ENCODE assay signal across 18 mouse cellular contexts in genomic region chr7:96859684-96860083, GRCm38 (mm10).
A peak's percentile ranks its signal among the peaks of the same experiment; 100 is the strongest.
DNase-seq lines count a peak whose midpoint lies in the region; ATAC-seq lines count a peak whose summit lies in the region.
"Had no signal": no experiment of that assay in that cellular context is flagged by ENCODE, and none has a peak within 500 bp of the region (broad histone marks: within the 10 kb centered on the region; RNA-seq: fewer than 3 reads in every experiment).

No protein-coding gene starts in this region.

- 0 out of 2 replicates have a peak overlapping the region, but pooled peaks have one; percentile 9 for H3K27ac ChIP-seq in forebrain, embryonic 15.5 days (replicated peaks)
- no peak overlapping the region for H3K27ac ChIP-seq in forebrain, embryonic 11.5 days (ENCODE audit: low read depth, low read length)
- peak overlapping the region; percentile 48; the same call in 1 of the 2 replicates for H3K27ac ChIP-seq in hindbrain, embryonic 12.5 days
- H3K27ac ChIP-seq in hindbrain, embryonic 10.5 days: no peak overlapping the region
- no peak overlapping the region; the same call in 1 of the 2 replicates for H3K27ac ChIP-seq in midbrain, embryonic 16.5 days (ENCODE audit: low read length)
- no peak overlapping the region for H3K27ac ChIP-seq in midbrain, embryonic 15.5 days
- H3K27ac ChIP-seq in hindbrain, embryonic 13.5 days: 0 out of 2 replicates have a peak overlapping the region, but pooled peaks have one; percentile 60
- H3K27ac ChIP-seq: heart, adult 2 months had no signal

- WGBS in forebrain, embryonic 15.5 days: 84% methylated on average over 5 of the region's 5 CpGs
- 87% methylated on average over 5 of the region's 5 CpGs for WGBS in forebrain, embryonic 11.5 days
- 66% methylated on average over 5 of the region's 5 CpGs for WGBS in hindbrain, embryonic 12.5 days
- 85% methylated on average over 5 of the region's 5 CpGs for WGBS in hindbrain, embryonic 10.5 days
- WGBS in midbrain, embryonic 16.5 days: 72% methylated on average over 5 of the region's 5 CpGs
- WGBS in midbrain, embryonic 15.5 days: 68% methylated on average over 5 of the region's 5 CpGs
- 72% methylated on average over 5 of the region's 5 CpGs for whole genome bisulfite sequencing in hindbrain, embryonic 13.5 days

- no peaks in the 10 kb centered on the region for H3K9me3 ChIP-seq in forebrain, embryonic 15.5 days
- H3K9me3 ChIP-seq in forebrain, embryonic 11.5 days (ENCODE audit: control insufficient read depth, low read length): no peaks in the 10 kb centered on the region
- no peaks in the 10 kb centered on the region for H3K9me3 ChIP-seq in hindbrain, embryonic 12.5 days (replicated peaks)
- H3K9me3 ChIP-seq in hindbrain, embryonic 10.5 days: no peaks in the 10 kb centered on the region
- no peaks in the 10 kb centered on the region for H3K9me3 ChIP-seq in midbrain, embryonic 16.5 days (replicated peaks; ENCODE audit: control insufficient read depth, low read length, poor library complexity, severe bottlenecking)
- H3K9me3 ChIP-seq in midbrain, embryonic 15.5 days: no peaks in the 10 kb centered on the region
- no peaks in the 10 kb centered on the region for H3K9me3 ChIP-seq in hindbrain, embryonic 13.5 days

- no peaks in the 10 kb centered on the region for H3K27me3 ChIP-seq in forebrain, embryonic 15.5 days
- no peaks in the 10 kb centered on the region for H3K27me3 ChIP-seq in forebrain, embryonic 11.5 days (ENCODE audit: control insufficient read depth, insufficient read depth, low read length)
- H3K27me3 ChIP-seq in hindbrain, embryonic 12.5 days: no peaks in the 10 kb centered on the region; the same call in 1 of the 2 replicates
- H3K27me3 ChIP-seq in hindbrain, embryonic 10.5 days (ENCODE audit: insufficient read depth, poor library complexity, severe bottlenecking): no peaks in the 10 kb centered on the region
- no peaks in the 10 kb centered on the region for H3K27me3 ChIP-seq in midbrain, embryonic 16.5 days (ENCODE audit: control insufficient read depth, insufficient read depth, low read depth, low read length)
- H3K27me3 ChIP-seq in midbrain, embryonic 15.5 days (replicated peaks): no peaks in the 10 kb centered on the region
- peaks cover 3% of the 10 kb centered on the region; the same call in 1 of the 2 replicates for H3K27me3 ChIP-seq in hindbrain, embryonic 13.5 days

- peaks cover 3% of the 10 kb centered on the region for H3K4me1 ChIP-seq in forebrain, embryonic 15.5 days
- H3K4me1 ChIP-seq in forebrain, embryonic 11.5 days (replicated peaks; ENCODE audit: control insufficient read depth, insufficient read depth, low read length): no peaks in the 10 kb centered on the region
- peaks cover 12% of the 10 kb centered on the region for H3K4me1 ChIP-seq in hindbrain, embryonic 12.5 days
- H3K4me1 ChIP-seq in hindbrain, embryonic 10.5 days (replicated peaks): peaks cover under 1% of the 10 kb centered on the region
- H3K4me1 ChIP-seq in midbrain, embryonic 16.5 days (ENCODE audit: control insufficient read depth, insufficient read depth, low read length): peaks cover 4% of the 10 kb centered on the region; the same call in 1 of the 2 replicates
- H3K4me1 ChIP-seq in midbrain, embryonic 15.5 days: peaks cover 8% of the 10 kb centered on the region
- H3K4me1 ChIP-seq in hindbrain, embryonic 13.5 days (replicated peaks): peaks cover 12% of the 10 kb centered on the region

- H3K4me3 ChIP-seq in forebrain, embryonic 15.5 days: no peak overlapping the region
- H3K4me3 ChIP-seq in forebrain, embryonic 11.5 days (ENCODE audit: low read depth, low read length): no peak overlapping the region
- no peak overlapping the region for H3K4me3 ChIP-seq in hindbrain, embryonic 12.5 days
- no peak overlapping the region for H3K4me3 ChIP-seq in hindbrain, embryonic 10.5 days
- no peak overlapping the region for H3K4me3 ChIP-seq in midbrain, embryonic 16.5 days (ENCODE audit: low read depth, low read length)
- no peak overlapping the region for H3K4me3 ChIP-seq in midbrain, embryonic 15.5 days
- no peak overlapping the region for H3K4me3 ChIP-seq in hindbrain, embryonic 13.5 days
- H3K4me3 ChIP-seq: heart, adult 2 months had no signal

- ATAC-seq in forebrain, embryonic 15.5 days (replicated peaks): no peak
- ATAC-seq in forebrain, embryonic 11.5 days (replicated peaks; ENCODE audit: low FRiP score): no peak
- ATAC-seq in hindbrain, embryonic 12.5 days (ENCODE audit: low FRiP score): peak; percentile 44; the same call in 1 of the 2 replicates
- 0 out of 2 replicates have a peak, but pooled peaks have one; percentile 34 for ATAC-seq in midbrain, embryonic 16.5 days
- no peak for ATAC-seq in midbrain, embryonic 15.5 days (replicated peaks)
- ATAC-seq in hindbrain, embryonic 13.5 days (ENCODE audit: low FRiP score): no peak
- ATAC-seq: forebrain, embryonic 14.5 days had no signal

- DNase-seq in forebrain, embryonic 11.5 days (ENCODE audit: low spot score): no peak
- DNase-seq in hindbrain, embryonic 10.5 days (ENCODE audit: low spot score): no peak
- no peak for DNase-seq in cerebellum, adult 18-20 months
- DNase-seq: adrenal gland, postnatal 10 days; cerebellum, adult 11 months; cerebellum, adult 9-10 months; cerebellum, postnatal 25 days; gastrocnemius, postnatal 10 days; heart, adult 2 months; heart, postnatal 4 days; kidney, adult 11 months had no signal

- 0 out of 2 replicates have a peak, but pooled peaks cover 14% of the 10 kb centered on the region for H3K36me3 ChIP-seq in forebrain, embryonic 15.5 days
- H3K36me3 ChIP-seq in forebrain, embryonic 11.5 days (ENCODE audit: control insufficient read depth, insufficient read depth, low read length): no peaks in the 10 kb centered on the region
- H3K36me3 ChIP-seq in hindbrain, embryonic 12.5 days: no peaks in the 10 kb centered on the region
- peaks cover 28% of the 10 kb centered on the region for H3K36me3 ChIP-seq in hindbrain, embryonic 10.5 days
- H3K36me3 ChIP-seq in midbrain, embryonic 16.5 days (ENCODE audit: control insufficient read depth, insufficient read depth, low read length): no peaks in the 10 kb centered on the region
- H3K36me3 ChIP-seq in midbrain, embryonic 15.5 days (replicated peaks): no peaks in the 10 kb centered on the region
- H3K36me3 ChIP-seq in hindbrain, embryonic 13.5 days: no peaks in the 10 kb centered on the region

- no peak overlapping the region for H3K9ac ChIP-seq in forebrain, embryonic 15.5 days (replicated peaks)
- H3K9ac ChIP-seq in forebrain, embryonic 11.5 days (ENCODE audit: low read length): no peak overlapping the region
- H3K9ac ChIP-seq in hindbrain, embryonic 12.5 days: no peak overlapping the region
- no peak overlapping the region for H3K9ac ChIP-seq in midbrain, embryonic 16.5 days (ENCODE audit: low read depth, low read length)
- H3K9ac ChIP-seq in midbrain, embryonic 15.5 days: no peak overlapping the region
- H3K9ac ChIP-seq in hindbrain, embryonic 13.5 days: 0 out of 2 replicates have a peak overlapping the region, but pooled peaks have one; percentile 5

- no peak overlapping the region for H3K4me2 ChIP-seq in forebrain, embryonic 15.5 days (replicated peaks)
- no peak overlapping the region for H3K4me2 ChIP-seq in forebrain, embryonic 11.5 days (ENCODE audit: low read depth, low read length, severe bottlenecking)
- no peak overlapping the region for H3K4me2 ChIP-seq in hindbrain, embryonic 12.5 days (replicated peaks)
- H3K4me2 ChIP-seq in midbrain, embryonic 16.5 days (ENCODE audit: low read length): no peak overlapping the region
- no peak overlapping the region for H3K4me2 ChIP-seq in midbrain, embryonic 15.5 days
- no peak overlapping the region for H3K4me2 ChIP-seq in hindbrain, embryonic 13.5 days
- H3K4me2 ChIP-seq: heart, embryonic 11.5 days had no signal

Comparison
In these comparisons a context has a peak if more than half of its experiments do, and no peak if none do; other contexts are left out.
1. ATAC-seq: peak in hindbrain, embryonic 12.5 days (single experiment) and midbrain, embryonic 16.5 days (single experiment); none in forebrain, embryonic 15.5 days (single experiment), forebrain, embryonic 11.5 days (single experiment), midbrain, embryonic 15.5 days (single experiment) and hindbrain, embryonic 13.5 days (single experiment).
2. H3K27ac ChIP-seq: peak in forebrain, embryonic 15.5 days (single experiment), hindbrain, embryonic 12.5 days (single experiment) and hindbrain, embryonic 13.5 days (single experiment); none in forebrain, embryonic 11.5 days (single experiment), hindbrain, embryonic 10.5 days (single experiment), midbrain, embryonic 16.5 days (single experiment) and midbrain, embryonic 15.5 days (single experiment).